Mouse (Mus musculus) olfactory bulb, adult 2 months (tissue): ENCODE measurements around the gene Aatf.

ENCODE experiments used
- CTCF ChIP-seq: fragments of 200-500 bp; IDR thresholded peaks from 2 replicates; pipeline ENCODE4 v1.5.1; 2012; ENCODE audit warnings: low read depth, mild to moderate bottlenecking, low read length, moderate library complexity; ENCODE audit not compliant: insufficient read depth
- POLR2A ChIP-seq: fragments of 200-500 bp; IDR thresholded peaks from 2 replicates; pipeline ENCODE4 v1.6.1; 2012; ENCODE audit warnings: mild to moderate bottlenecking, low read depth, low read length, moderate library complexity; ENCODE audit not compliant: insufficient read depth

DNA sequence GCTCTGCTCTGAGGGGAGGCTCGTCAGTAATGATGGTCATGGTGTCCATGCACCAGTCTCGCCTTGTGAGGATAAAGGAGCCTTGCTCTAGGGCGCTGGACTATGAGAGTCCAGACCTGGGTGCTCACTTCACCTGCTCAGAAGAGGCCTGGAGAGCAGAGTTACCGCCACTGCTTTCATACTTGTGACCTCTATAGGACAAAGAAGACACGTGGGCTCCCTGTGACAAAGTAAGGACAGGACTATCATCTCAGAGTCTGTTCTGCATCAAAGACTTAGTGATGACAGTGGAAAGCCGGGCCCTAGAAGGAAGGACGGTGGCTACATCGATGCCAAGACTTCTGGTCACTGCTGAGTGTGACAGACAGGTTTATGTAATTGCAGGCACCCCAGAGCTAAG is 122.2 kb downstream of the Aatf start:
- TF ChIP-seq POLR2A (no peak), CTCF (no peak)
